Comparison of ENCODE assay signal across 12 mouse cellular contexts in the genomic region with DNA sequence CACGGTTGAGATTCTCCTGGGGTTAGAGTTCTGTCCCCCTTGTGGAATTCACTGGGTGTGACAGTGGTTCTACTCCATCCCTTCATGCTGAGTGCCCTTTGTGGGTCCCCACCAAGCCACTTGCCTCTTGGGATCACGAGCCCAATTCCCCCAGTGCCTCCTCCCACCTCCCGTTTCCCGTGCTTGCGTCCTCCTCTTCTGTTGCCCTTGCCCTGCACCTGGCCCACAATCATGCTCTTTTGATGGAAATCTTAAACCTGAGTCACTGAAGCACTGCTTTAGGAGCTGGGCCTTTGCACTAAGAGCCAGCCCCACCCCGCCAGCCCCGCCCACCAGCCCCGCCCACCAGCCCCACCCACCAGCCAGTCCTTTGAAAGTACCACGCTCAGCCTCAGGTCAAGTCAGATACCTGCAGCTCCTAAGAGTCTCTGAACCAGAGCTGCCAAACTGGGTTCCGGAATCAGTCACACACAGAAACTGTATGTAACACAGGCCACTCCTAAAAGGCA.
A peak's percentile ranks its signal among the peaks of the same experiment; 100 is the strongest.
DNase-seq lines count a peak whose midpoint lies in the region; ATAC-seq lines count a peak whose summit lies in the region.
"Had no signal": no experiment of that assay in that cellular context is flagged by ENCODE, and none has a peak within 500 bp of the region (broad histone marks: within the 10 kb centered on the region; RNA-seq: fewer than 3 reads in every experiment).

No protein-coding gene starts in this region.

- no peaks in the 10 kb centered on the region for H3K9me3 ChIP-seq in liver, embryonic 15.5 days (replicated peaks)
- H3K9me3 ChIP-seq: limb, embryonic 13.5 days; midbrain, embryonic 15.5 days had no signal

- no peak overlapping the region for H3K4me3 ChIP-seq in liver, embryonic 15.5 days (replicated peaks)
- H3K4me3 ChIP-seq: limb, embryonic 13.5 days; midbrain, embryonic 15.5 days had no signal

- H3K4me1 ChIP-seq in liver, embryonic 15.5 days (replicated peaks), result peaks cover 10% of the 10 kb centered on the region
- H3K4me1 ChIP-seq: midbrain, embryonic 15.5 days had no signal

- WGBS in liver, embryonic 15.5 days (ENCODE audit: insufficient replicate concordance), result 37% methylated on average over 10 of the region's 10 CpGs

- DNase-seq in thymus, postnatal 4 days, result peak; percentile 23
- no peak for DNase-seq in thymus, postnatal 10 days (ENCODE audit: low spot score in 2 of 2)
- peak; percentile 50 to 75 for DNase-seq in kidney, adult 8-10 months
- DNase-seq in frontal cortex, postnatal 25 days (ENCODE audit: low spot score in 2 of 2), result no peak
- DNase-seq in cerebellum, adult 8-10 months, result no peak
- DNase-seq in c-Kit-positive CD71-positive TER-119-positive erythroid progenitor cells, embryonic 14.5 days (ENCODE audit: low spot score), result no peak
- no peak for DNase-seq in testis, postnatal 14 days (ENCODE audit: low spot score)
- DNase-seq: cerebellum, postnatal 36 days; spleen, adult 18-20 months had no signal

- ATAC-seq in liver, embryonic 15.5 days (ENCODE audit: insufficient read depth), result peak; percentile 25; the same call in 1 of the 2 replicates
- ATAC-seq: midbrain, embryonic 15.5 days had no signal

- H3K27me3 ChIP-seq in liver, embryonic 15.5 days, result no peaks in the 10 kb centered on the region
- H3K27me3 ChIP-seq: limb, embryonic 13.5 days; midbrain, embryonic 15.5 days had no signal

- peak overlapping the region; percentile 60 for H3K27ac ChIP-seq in liver, embryonic 15.5 days (replicated peaks)
- H3K27ac ChIP-seq: limb, embryonic 13.5 days; midbrain, embryonic 15.5 days had no signal

- H3K9ac ChIP-seq in liver, embryonic 15.5 days, result no peak overlapping the region
- H3K9ac ChIP-seq: limb, embryonic 13.5 days; midbrain, embryonic 15.5 days had no signal

- no peaks in the 10 kb centered on the region for H3K36me3 ChIP-seq in liver, embryonic 15.5 days (replicated peaks)
- H3K36me3 ChIP-seq: limb, embryonic 13.5 days; midbrain, embryonic 15.5 days had no signal

- H3K4me2 ChIP-seq in liver, embryonic 15.5 days, result no peak overlapping the region
- H3K4me2 ChIP-seq: limb, embryonic 13.5 days; midbrain, embryonic 15.5 days had no signal

Comparison
In these comparisons a context has a peak if more than half of its experiments do, and no peak if none do; other contexts are left out.
1. DNase-seq: peak in thymus, postnatal 4 days (single experiment) and kidney, adult 8-10 months (2 of 2); none in thymus, postnatal 10 days (0 of 2), frontal cortex, postnatal 25 days (0 of 2), cerebellum, adult 8-10 months (single experiment), c-Kit-positive CD71-positive TER-119-positive erythroid progenitor cells, embryonic 14.5 days (single experiment) and testis, postnatal 14 days (single experiment).